8 mouse cellular contexts compared by ENCODE assay signal in the genomic region with DNA sequence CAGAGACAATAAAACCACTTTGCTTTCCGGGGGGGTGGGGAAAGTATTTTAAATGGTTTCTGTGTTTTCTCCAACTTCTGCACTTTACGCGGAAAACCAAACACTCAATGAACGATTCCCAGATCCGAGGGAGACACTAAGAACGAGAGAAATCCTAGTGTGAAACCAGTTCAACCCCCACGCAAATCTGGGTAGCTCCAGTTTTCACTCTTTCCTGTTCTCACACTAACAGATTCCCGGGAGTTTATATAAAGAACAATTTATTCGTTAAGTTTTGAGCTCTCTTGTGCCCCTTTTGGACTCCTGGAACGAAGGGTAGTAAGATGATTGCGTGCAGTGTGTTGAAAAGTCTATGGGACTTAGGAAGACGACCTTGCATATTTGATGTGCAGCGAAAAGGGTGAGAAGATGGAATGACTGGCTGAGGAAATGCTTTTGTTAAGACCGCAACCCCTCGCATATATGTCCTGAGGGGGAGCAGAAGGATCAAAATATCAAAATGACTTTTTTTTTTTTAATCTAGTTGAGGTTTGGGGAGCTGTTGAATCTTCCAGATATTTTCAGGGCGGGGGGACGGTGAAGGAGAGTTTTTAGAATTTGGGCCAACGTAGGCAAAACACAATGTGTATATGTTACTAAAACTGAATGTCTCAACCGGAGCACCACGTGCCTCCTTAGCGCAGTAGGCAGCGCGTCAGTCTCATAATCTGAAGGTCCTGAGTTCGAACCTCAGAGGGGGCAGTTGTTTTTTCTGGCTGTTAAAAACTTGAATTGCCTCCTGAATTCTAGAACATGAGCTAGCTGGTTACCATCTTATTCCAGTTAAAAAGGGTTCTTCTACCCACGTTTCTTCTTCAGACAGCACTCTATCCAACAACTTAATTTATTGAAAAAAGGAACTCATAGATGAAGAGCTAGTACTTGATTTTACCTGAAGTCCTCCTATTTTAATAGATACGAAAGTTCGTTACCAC. TPM values are rescaled to one million over a fixed set of nuclear protein-coding genes. Genes with fewer than 3 reads are reported as not detected.
A peak's percentile ranks its signal among the peaks of the same experiment; 100 is the strongest.
DNase-seq lines count a peak whose midpoint lies in the region; ATAC-seq and TF ChIP-seq lines count a peak whose summit lies in the region.

No protein-coding gene starts in this region.

- ATAC-seq in embryonic facial prominence, embryonic 13.5 days (ENCODE audit: insufficient number of reproducible peaks, insufficient read depth, low FRiP score, low TSS enrichment, low read depth), result peak; percentile 63; the same call in 1 of the 2 replicates
- peak; percentile 78 for ATAC-seq in midbrain, postnatal 0 days (ENCODE audit: low FRiP score)

- no peaks in the 10 kb centered on the region for H3K27me3 ChIP-seq in embryonic facial prominence, embryonic 13.5 days
- H3K27me3 ChIP-seq in heart, adult 2 months (ENCODE audit: control insufficient read depth, insufficient read depth, low read length), result no peaks in the 10 kb centered on the region
- H3K27me3 ChIP-seq in kidney, adult 2 months (replicated peaks; ENCODE audit: control insufficient read depth, insufficient read depth, low read length), result no peaks in the 10 kb centered on the region
- H3K27me3 ChIP-seq in midbrain, postnatal 0 days (ENCODE audit: insufficient read depth, low read length), result no peaks in the 10 kb centered on the region
- H3K27me3 ChIP-seq in splenic B cell, adult 2 months (ENCODE audit: control insufficient read depth, insufficient read depth, low read length, poor library complexity, severe bottlenecking), result no peaks in the 10 kb centered on the region

- no peaks in the 10 kb centered on the region for H3K36me3 ChIP-seq in embryonic facial prominence, embryonic 13.5 days
- no peaks in the 10 kb centered on the region for H3K36me3 ChIP-seq in heart, adult 2 months (ENCODE audit: control insufficient read depth, insufficient read depth, low read length)
- no peaks in the 10 kb centered on the region for H3K36me3 ChIP-seq in kidney, adult 2 months (ENCODE audit: control insufficient read depth, insufficient read depth, low read length)
- no peaks in the 10 kb centered on the region for H3K36me3 ChIP-seq in midbrain, postnatal 0 days (ENCODE audit: insufficient read depth, low read length)
- no peaks in the 10 kb centered on the region for H3K36me3 ChIP-seq in splenic B cell, adult 2 months (ENCODE audit: control insufficient read depth, insufficient read depth, low read length, poor library complexity, severe bottlenecking)

- H3K4me1 ChIP-seq in embryonic facial prominence, embryonic 13.5 days, result peaks cover 11% of the 10 kb centered on the region
- no peaks in the 10 kb centered on the region for H3K4me1 ChIP-seq in heart, adult 2 months (ENCODE audit: control insufficient read depth, insufficient read depth, low read length)
- no peaks in the 10 kb centered on the region for H3K4me1 ChIP-seq in kidney, adult 2 months (ENCODE audit: control insufficient read depth, insufficient read depth, low read length)
- H3K4me1 ChIP-seq in midbrain, postnatal 0 days (ENCODE audit: insufficient read depth, low read length), result no peaks in the 10 kb centered on the region

- H3K79me2 ChIP-seq in heart, adult 2 months (replicated peaks; ENCODE audit: control insufficient read depth, insufficient read depth, low read length), result no peaks in the 10 kb centered on the region

- peak overlapping the region; percentile 92 for H3K4me2 ChIP-seq in embryonic facial prominence, embryonic 13.5 days
- H3K4me2 ChIP-seq in midbrain, postnatal 0 days (ENCODE audit: low read depth, low read length, poor library complexity, severe bottlenecking), result peak overlapping the region; percentile 61

- H3K4me3 ChIP-seq in embryonic facial prominence, embryonic 13.5 days, result peak overlapping the region; percentile 64
- peak overlapping the region; percentile 56 for H3K4me3 ChIP-seq in heart, adult 2 months
- peak overlapping the region; percentile 52 for H3K4me3 ChIP-seq in kidney, adult 2 months (ENCODE audit: insufficient read depth, low read depth, low read length)
- peak overlapping the region; percentile 47 for H3K4me3 ChIP-seq in midbrain, postnatal 0 days (ENCODE audit: low read depth, low read length)

- TF ChIP-seq CTCF in heart, adult 2 months (IDR thresholded peaks at IDR 0.05), result no peak
- TF ChIP-seq CTCF in kidney, adult 2 months (conservative IDR thresholded peaks at IDR 0.05; ENCODE audit: insufficient read depth, insufficient read length, low read depth, low read length), result no peak
- no peak for TF ChIP-seq CTCF in midbrain, postnatal 0 days (IDR thresholded peaks at IDR 0.05)

- no peaks in the 10 kb centered on the region for H3K9me3 ChIP-seq in embryonic facial prominence, embryonic 13.5 days
- H3K9me3 ChIP-seq in midbrain, postnatal 0 days (ENCODE audit: low read length), result no peaks in the 10 kb centered on the region

- no peak for TF ChIP-seq POLR2A in heart, adult 2 months (IDR thresholded peaks at IDR 0.05; ENCODE audit: insufficient read depth, low read depth, low read length)
- no peak for TF ChIP-seq POLR2A in kidney, adult 2 months (IDR thresholded peaks at IDR 0.05; ENCODE audit: low read depth, low read length)

- WGBS in embryonic facial prominence, embryonic 13.5 days, result under 1% methylated on average over 27 of the region's 27 CpGs
- WGBS in heart, adult 2 months, result 2% methylated on average over 27 of the region's 27 CpGs
- WGBS in kidney, adult 2 months, result 7% methylated on average over 27 of the region's 27 CpGs
- WGBS in midbrain, postnatal 0 days, result 1% methylated on average over 27 of the region's 27 CpGs

- peak; percentile 78; the same call in 1 of the 2 replicates for TF ChIP-seq EP300 in heart, adult 2 months (IDR thresholded peaks at IDR 0.05; ENCODE audit: insufficient read depth, low read depth, low read length)

- peak overlapping the region; percentile 65 for H3K9ac ChIP-seq in embryonic facial prominence, embryonic 13.5 days
- H3K9ac ChIP-seq in heart, adult 2 months (ENCODE audit: low read depth, low read length), result peak overlapping the region; percentile 61
- peak overlapping the region; percentile 54 for H3K9ac ChIP-seq in midbrain, postnatal 0 days (replicated peaks; ENCODE audit: low read length, poor library complexity, severe bottlenecking)

- DNase-seq in B cell, adult 2 months, result peak; percentile 89 to 92
- peak; percentile 80 for DNase-seq in adrenal gland, postnatal 14 days
- DNase-seq in heart, adult 2 months, result peak; percentile 79 to 80
- DNase-seq in kidney, adult 2 months, result peak; percentile 88
- peak; percentile 83 for DNase-seq in liver
- DNase-seq in midbrain, postnatal 0 days (ENCODE audit: low spot score), result peak; percentile 89
- peak; percentile 90 for DNase-seq in splenic B cell, adult 2 months (ENCODE audit: low read depth, low spot score)

- intact Hi-C loops in heart, adult 2 months (cut with DNase I), result loop anchor here (5.0 to 10.0 kb wide), 2 partner anchors 778 to 860 kb away; partner anchors contain the start of gene Zfp184

- peak overlapping the region; percentile 76 for H3K27ac ChIP-seq in embryonic facial prominence, embryonic 13.5 days
- peak overlapping the region; percentile 18; the same call in 1 of the 2 replicates for H3K27ac ChIP-seq in heart, adult 2 months
- 0 out of 2 replicates have a peak overlapping the region, but pooled peaks have one; percentile 16 for H3K27ac ChIP-seq in kidney, adult 2 months (ENCODE audit: insufficient read depth, low read depth, low read length)
- H3K27ac ChIP-seq in midbrain, postnatal 0 days (ENCODE audit: low read depth, low read length), result 0 out of 2 replicates have a peak overlapping the region, but pooled peaks have one; percentile 14

RNA-seq across cellular contexts. Expression of gene Trim27, which starts 12.0 kb away (rescaled TPM):
- total RNA-seq in adrenal gland, postnatal 14 days (2021), result 51.5 and 56.3 TPM in 2 replicates
- polyA plus RNA-seq in embryonic facial prominence, embryonic 13.5 days (2015; fragmentation: Nextera tagmentation; extraction: Ambion mirVana), result 129 and 143 TPM in 2 replicates
- total RNA-seq in heart, adult 2 months (2021), result 10 to 100 TPM; 18.8 to 19.8 TPM
- 13.5 and 17.2 TPM in 2 replicates for polyA plus RNA-seq in heart, adult 2 months (2012; rRNA removed)
- polyA plus RNA-seq in kidney, adult 2 months (2012; rRNA removed), result 29.9 and 30.2 TPM in 2 replicates
- 74.5 and 76.2 TPM in 2 replicates for total RNA-seq in midbrain, postnatal 0 days (2014; rRNA removed)
- 64.2 and 65.0 TPM in 2 replicates for polyA plus RNA-seq in midbrain, postnatal 0 days (2015; fragmentation: Nextera tagmentation; extraction: Ambion mirVana)

RNA-seq across cellular contexts. Expression of gene Olfr1368, which starts 21.6 kb away (rescaled TPM):
- not detected in 2 replicates for total RNA-seq in adrenal gland, postnatal 14 days (2021)
- not detected in 2 replicates for polyA plus RNA-seq in embryonic facial prominence, embryonic 13.5 days (2015; fragmentation: Nextera tagmentation; extraction: Ambion mirVana)
- not detected for total RNA-seq in heart, adult 2 months (2021)
- polyA plus RNA-seq in heart, adult 2 months (2012; rRNA removed), result not detected in 2 replicates
- polyA plus RNA-seq in kidney, adult 2 months (2012; rRNA removed), result not detected in 2 replicates
- total RNA-seq in midbrain, postnatal 0 days (2014; rRNA removed), result not detected in 2 replicates
- polyA plus RNA-seq in midbrain, postnatal 0 days (2015; fragmentation: Nextera tagmentation; extraction: Ambion mirVana), result not detected in 2 replicates

RNA-seq across cellular contexts. Expression of gene Olfr263, which starts 37.8 kb away (rescaled TPM):
- total RNA-seq in adrenal gland, postnatal 14 days (2021), result not detected in 2 replicates
- not detected in 2 replicates for polyA plus RNA-seq in embryonic facial prominence, embryonic 13.5 days (2015; fragmentation: Nextera tagmentation; extraction: Ambion mirVana)
- total RNA-seq in heart, adult 2 months (2021), result not detected
- polyA plus RNA-seq in heart, adult 2 months (2012; rRNA removed), result not detected in 2 replicates
- not detected in 2 replicates for polyA plus RNA-seq in kidney, adult 2 months (2012; rRNA removed)
- total RNA-seq in midbrain, postnatal 0 days (2014; rRNA removed), result not detected in 2 replicates
- polyA plus RNA-seq in midbrain, postnatal 0 days (2015; fragmentation: Nextera tagmentation; extraction: Ambion mirVana), result not detected in 2 replicates

RNA-seq across cellular contexts. Expression of gene Olfr1369-ps1, which starts 55.9 kb away (rescaled TPM):
- not detected in 2 replicates for total RNA-seq in adrenal gland, postnatal 14 days (2021)
- polyA plus RNA-seq in embryonic facial prominence, embryonic 13.5 days (2015; fragmentation: Nextera tagmentation; extraction: Ambion mirVana), result 0.06 TPM in 1 of 2 replicates, not detected in the other
- total RNA-seq in heart, adult 2 months (2021), result not detected
- polyA plus RNA-seq in heart, adult 2 months (2012; rRNA removed), result not detected in 2 replicates
- not detected in 2 replicates for polyA plus RNA-seq in kidney, adult 2 months (2012; rRNA removed)
- not detected in 2 replicates for total RNA-seq in midbrain, postnatal 0 days (2014; rRNA removed)
- polyA plus RNA-seq in midbrain, postnatal 0 days (2015; fragmentation: Nextera tagmentation; extraction: Ambion mirVana), result 0.10 TPM in 1 of 2 replicates, not detected in the other

Comparison
In these comparisons a context has a peak if more than half of its experiments do, and no peak if none do; other contexts are left out.
1. Peak in every context shown above with its lines: DNase-seq, ATAC-seq, H3K4me3 ChIP-seq and H3K27ac ChIP-seq.
2. H3K27ac ChIP-seq: peak in every context shown above with its lines; median percentile 76 in embryonic facial prominence, embryonic 13.5 days; 18 in heart, adult 2 months; 16 in kidney, adult 2 months; 14 in midbrain, postnatal 0 days.